Mouse (Mus musculus) kidney, adult 11 months (tissue): ENCODE measurements around the gene Stra6.
A peak's percentile ranks its signal among the peaks of the same experiment; 100 is the strongest.

ENCODE experiments used
- DNase-seq: peaks from one replicate; pipeline ENCODE4 v3.0.0; 2022

Gene Stra6

GRCm38 (mm10) chr9:58096629-58097301 lies 33.2 kb downstream of the Stra6 start:
- DNase-seq: no peak

- no peak for DNase-seq
These were observed 36.4 kb downstream of the Stra6 start for GRCm38 (mm10) chr9:58099836-58100565.

DNA sequence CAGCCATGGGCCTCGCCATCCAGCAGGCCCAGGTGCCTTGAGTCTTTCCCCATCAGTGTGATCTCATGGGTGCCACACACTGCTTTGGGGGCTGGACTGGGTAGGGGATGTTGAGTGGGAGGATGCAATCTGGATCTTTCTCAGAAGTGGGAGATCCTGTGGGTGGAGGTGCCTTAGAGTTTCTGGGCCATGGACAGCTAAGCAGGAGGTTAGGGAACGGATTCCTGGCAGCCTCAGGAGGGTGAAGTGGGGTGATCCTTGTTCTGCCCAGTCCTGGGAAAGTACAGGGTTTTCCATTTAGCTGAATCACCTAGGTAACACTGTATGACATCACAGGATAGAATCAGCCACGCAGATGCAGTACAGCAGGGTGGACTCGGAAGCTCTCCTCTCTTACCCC lies 38.4 kb downstream of the Stra6 start:
- DNase-seq: no peak

GRCm38 (mm10) chr9:58103647-58104046 lies 40.1 kb downstream of the Stra6 start:
- DNase-seq: no peak

DNA sequence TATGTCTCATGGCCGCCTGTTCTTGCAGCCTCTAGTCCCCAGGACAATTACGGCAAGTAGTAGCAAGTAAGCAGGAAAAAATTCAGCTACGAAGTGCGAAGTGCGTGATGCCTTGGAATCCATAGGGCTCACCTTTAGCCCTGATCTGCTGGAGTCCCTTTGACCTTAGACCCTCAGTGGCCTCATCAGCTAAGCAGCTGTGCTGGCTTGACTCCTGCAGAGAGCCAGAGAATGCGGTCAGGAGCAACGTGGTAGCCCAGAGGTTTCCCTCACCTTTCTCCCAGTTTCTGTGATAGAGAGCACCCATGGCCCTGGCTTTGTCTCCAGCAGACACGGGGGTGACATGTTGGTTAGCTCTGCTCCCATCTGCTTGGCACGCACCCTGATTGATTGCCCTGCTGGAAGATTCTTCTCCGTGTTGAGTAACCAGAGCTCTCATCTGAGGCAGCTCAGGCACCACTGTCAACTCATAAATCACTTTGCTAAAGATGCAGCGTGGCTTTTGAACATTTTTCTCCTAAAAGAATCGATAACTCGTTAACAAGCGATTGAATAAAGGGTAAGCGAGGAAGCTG lies 42.1 kb downstream of the Stra6 start:
- no peak for DNase-seq

DNA sequence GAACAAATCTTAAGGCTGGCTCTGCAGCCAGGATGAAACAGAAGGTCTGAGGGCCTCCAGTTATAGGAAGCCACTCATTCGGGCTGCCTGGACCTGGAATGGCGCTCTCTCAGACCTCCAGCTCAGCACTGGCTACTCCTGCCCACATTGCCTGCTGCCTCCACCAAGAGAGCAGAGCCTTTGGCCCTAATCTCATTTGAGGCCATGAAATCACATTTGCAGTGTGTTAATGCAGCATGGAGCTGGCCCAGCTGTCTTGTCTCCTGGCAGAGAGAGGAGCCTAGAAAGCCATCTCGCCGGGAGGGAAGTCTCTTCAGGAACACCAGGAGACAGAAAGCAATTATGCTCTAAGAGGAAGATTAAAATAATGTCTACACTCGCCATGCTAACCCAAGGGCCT lies 43.9 kb downstream of the Stra6 start:
- DNase-seq: no peak

GRCm38 (mm10) chr9:58110787-58111186 lies 47.2 kb downstream of the Stra6 start:
- DNase-seq: no peak

- DNase-seq: no peak
These were observed 47.8 kb downstream of the Stra6 start for GRCm38 (mm10) chr9:58111431-58111830.

DNA sequence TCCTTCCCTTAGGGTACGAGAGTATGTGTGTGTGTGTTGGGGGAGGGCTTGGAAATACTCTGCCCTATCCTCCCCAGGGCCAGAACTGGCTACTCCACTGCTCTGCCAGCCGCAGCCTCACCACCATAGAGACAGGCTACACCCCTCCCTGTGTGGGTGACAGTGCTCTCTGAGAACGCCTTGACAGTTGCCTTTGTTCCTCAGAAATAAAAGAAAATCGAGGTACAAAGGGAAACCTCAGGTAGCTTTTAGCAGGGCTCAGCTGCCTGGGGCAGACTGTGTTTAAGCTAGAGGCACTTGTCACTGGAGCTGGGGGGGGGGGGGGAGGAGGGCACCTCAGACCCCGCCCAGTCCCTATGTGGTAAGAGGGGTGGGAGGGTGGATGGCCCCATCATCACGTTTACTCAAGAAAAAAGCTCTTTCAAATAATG lies 48.7 kb downstream of the Stra6 start:
- no peak for DNase-seq

GRCm38 (mm10) chr9:58112866-58113278 lies 49.3 kb downstream of the Stra6 start:
- DNase-seq: no peak

GRCm38 (mm10) chr9:58113279-58113884 lies 49.8 kb downstream of the Stra6 start:
- DNase-seq: no peak

DNA sequence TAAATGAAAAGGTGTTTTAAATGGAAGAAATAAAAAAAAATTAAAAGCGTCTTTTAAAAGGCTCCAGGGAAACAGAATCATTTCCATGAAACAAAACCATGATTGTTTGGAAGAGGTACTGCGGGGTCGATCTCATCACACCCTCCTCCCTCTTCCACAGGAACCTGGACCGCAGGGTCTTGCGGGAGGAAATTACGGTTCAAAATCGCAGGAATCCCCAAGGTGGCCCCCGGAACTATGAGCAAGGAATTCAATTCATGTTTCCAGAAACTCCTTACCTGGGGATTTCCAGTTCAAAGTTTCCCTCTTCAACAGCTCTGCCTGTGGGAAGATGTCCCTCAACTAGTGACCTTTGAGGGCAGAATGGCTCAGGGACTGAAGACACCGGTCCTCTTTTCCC lies 50.4 kb downstream of the Stra6 start:
- no peak for DNase-seq

DNA sequence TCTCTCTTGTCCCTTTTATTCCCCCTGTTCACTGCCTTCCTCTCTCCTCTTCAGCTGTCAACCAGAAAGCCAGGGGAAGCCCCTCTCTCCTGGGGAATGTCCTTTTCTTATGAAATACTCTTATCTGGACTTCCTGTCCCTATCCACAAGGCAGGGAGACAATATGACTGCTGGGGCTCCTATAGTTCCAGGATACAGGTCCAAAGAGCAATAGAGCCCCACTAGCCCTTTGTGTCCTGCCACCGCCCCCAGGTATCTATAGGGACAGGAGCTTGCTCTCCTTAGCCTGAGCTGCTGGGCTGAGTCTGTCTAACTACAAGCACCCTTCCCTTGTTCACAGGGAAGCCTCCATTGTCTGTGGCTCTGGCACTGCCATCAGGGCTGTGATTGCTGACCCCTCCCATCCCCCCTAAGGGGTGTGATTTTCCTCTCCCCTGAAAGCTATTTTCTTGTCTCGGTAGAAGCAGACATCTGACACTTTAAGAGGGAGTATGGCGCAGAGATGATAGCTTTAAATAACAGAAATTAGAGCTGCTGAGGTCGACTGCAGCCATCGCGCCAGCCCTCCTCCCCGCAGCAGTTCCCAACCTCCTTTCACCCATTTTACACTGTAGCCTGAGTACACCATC lies 51.8 kb downstream of the Stra6 start:
- no peak for DNase-seq

GRCm38 (mm10) chr9:58116024-58116651 lies 52.5 kb downstream of the Stra6 start:
- no peak for DNase-seq

DNA sequence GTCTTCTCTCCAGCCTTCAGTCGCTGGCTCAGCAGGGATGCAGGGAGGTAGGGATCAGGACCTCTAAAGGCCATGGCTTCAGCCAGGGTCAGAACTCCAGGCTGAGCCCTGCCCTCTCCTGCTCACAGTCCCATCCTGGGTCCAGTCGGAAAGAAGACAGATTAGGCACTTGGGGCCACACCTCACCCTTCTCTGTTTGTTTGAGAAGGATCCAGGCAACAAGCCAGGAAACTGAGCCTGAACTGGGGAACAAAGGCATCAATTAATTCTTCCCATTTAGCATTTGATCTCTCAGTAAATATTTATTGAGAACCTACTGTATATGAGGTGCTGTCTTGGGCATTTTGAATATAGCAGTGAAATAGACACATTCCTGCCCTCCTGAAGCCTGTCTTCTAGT lies 55.1 kb downstream of the Stra6 start, which contains the start of gene Ccdc33:
TSS of gene Ccdc33 (minus strand) at position 153 of the 400 bp plus-strand sequence.
- DNase-seq: no peak

- DNase-seq: no peak
These were observed 61.5 kb downstream of the Stra6 start for GRCm38 (mm10) chr9:58125085-58125484.

- DNase-seq: no peak
These were observed 62.2 kb downstream of the Stra6 start for GRCm38 (mm10) chr9:58125811-58126210.

- DNase-seq: no peak
These were observed 65.4 kb downstream of the Stra6 start for GRCm38 (mm10) chr9:58128926-58129413.

- no peak for DNase-seq
These were observed 65.9 kb downstream of the Stra6 start for GRCm38 (mm10) chr9:58129508-58129907.

DNA sequence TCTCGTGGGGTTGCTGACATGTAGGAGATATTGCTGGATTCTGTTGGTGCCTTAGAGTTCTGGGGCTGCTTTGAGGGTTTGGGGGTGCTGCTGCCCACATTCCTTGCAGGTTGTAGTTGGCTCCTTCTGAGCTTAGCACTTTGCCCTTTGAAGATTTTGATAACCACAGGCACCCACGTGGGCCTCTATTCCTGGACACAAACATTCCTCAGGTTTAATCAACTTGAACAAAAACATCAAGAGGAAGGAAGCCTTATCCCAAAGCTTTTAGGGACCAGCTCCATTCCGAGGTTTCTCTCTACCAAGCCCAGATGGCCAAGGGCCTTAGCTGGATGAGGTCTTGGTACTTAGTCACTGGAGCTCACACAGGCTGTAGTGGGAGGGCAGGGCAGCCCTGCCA lies 67.3 kb downstream of the Stra6 start:
- peak; percentile 64 for DNase-seq

GRCm38 (mm10) chr9:58131735-58132134 lies 68.1 kb downstream of the Stra6 start:
- DNase-seq: peak; percentile 40
